ENCODE assay signal across 16 mouse cellular contexts in the genomic region with DNA sequence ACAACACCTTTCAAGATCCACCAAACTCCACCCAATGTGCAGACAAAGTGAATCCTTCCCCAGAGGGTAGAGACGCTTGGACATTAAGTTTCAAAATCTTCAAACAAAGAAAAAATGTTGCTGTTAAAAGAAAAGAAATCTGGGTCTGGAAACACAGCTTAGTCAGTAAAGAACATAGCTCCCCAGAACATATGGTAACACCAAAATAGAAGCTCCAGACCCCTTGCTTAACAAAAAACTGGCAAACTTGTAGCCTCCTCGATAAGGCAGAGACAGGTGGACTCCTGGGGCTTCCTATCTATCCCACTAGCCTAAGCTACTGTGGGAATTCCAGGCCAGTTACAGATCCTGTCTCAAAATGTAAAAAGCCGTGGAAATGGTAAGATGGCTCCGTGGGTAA.
"Had no signal": no experiment of that assay in that cellular context is flagged by ENCODE, and none has a peak within 500 bp of the region (broad histone marks: within the 10 kb centered on the region; RNA-seq: fewer than 3 reads in every experiment).

No protein-coding gene starts in this region.

- ATAC-seq: hindbrain, embryonic 16.5 days; inflammation-experienced regulatory T-cells, adult 6 months; intestine, embryonic 15.5 days; intestine, postnatal 0 days had no signal

- DNase-seq: gastrocnemius, adult 2 months; gastrocnemius, postnatal 10 days; gastrocnemius, postnatal 25 days; heart, adult 18-20 months; heart, postnatal 10 days; heart, postnatal 4 days; kidney, adult 18-20 months; kidney, adult 8-10 months; kidney, postnatal 10 days; kidney, postnatal 25 days; kidney, postnatal 4 days; liver had no signal
